Mouse (Mus musculus) liver (tissue): ENCODE results near the gene Nsun2.
A peak's percentile ranks its signal among the peaks of the same experiment; 100 is the strongest.

Source experiments
- DNase-seq: peaks from one replicate; pipeline ENCODE4 v3.0.0-alpha.2; 2020; ENCODE audit warnings: mixed read lengths

Nsun2 gene

DNA sequence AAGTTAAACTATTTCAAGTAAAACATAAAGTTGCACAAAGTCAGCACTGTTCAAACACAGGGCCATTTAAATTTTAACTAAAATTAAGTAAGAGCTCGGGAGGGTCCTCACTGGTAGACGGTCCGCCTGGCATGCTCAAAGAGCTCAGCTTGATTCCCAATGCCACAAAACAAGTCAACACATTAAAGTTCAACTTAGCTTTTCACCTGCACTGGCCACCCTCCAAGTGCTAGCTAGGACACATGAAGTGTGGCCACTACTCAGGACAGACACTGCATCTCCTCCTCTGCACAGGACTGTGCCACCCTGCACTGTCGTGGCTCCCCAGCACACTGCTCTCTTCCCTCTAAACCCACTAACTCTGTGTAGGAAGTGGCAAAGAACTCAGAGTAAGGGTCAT is 7.7 kb upstream of the Nsun2 start:
- no peak for DNase-seq

DNA sequence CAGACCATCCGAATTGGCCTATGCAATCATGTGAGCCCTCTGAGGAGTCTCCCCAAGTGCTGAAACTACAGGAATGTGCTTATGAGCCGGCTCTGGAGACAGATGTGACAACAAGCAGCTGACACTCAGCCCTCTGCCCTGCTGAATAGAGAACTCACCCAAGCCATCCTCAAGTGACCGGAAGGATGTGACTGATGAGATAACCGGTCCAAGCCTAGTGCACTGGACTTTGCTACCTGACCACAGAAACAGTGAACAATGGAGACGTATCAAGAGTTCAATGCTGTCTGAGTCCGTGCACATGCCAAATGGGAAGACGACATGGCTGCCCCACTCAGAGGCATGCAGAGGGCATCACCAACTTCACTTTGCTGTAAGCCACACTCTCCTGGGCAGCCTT is 5.0 kb upstream of the Nsun2 start:
- DNase-seq, result no peak

DNA sequence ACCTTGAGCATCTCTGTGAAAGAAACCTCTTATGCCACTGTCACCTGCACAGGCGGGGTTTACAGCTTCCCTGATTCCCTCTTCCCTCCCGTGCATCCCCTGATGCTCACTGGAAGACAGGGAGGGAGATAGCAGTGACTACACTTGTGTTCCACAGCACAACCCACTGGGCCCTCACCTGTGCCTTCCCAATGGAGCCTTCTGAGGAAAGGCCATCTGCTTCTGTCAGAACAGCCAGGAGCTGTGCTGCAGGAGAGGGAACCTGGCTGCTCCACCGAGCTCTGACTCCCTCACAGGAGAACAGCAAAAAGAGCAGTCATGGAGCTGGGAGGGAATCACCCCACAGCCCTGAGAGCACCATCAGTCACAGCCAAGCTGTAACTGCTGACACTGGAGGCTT is 3.4 kb upstream of the Nsun2 start:
- no peak for DNase-seq

DNA sequence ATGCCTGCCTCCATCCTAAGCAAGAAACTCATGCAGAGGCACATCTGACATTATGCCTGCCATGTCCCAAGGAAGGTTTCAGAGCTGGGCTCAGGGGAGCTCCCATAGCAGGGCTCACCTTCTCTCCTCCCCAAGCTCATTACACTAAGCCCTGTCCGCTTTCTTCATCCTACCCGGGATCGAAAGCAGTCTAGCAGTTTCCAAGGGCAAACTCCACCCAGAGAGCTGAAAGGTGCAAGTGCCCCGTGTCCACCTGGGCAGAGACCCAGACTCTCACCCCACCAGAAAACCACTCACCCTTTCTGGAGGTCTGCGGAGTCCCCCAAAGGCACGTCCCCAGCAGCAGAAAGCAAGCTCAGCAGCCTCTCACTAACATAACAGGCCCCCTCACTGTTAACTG is 2.6 kb upstream of the Nsun2 start:
- no peak for DNase-seq

DNA sequence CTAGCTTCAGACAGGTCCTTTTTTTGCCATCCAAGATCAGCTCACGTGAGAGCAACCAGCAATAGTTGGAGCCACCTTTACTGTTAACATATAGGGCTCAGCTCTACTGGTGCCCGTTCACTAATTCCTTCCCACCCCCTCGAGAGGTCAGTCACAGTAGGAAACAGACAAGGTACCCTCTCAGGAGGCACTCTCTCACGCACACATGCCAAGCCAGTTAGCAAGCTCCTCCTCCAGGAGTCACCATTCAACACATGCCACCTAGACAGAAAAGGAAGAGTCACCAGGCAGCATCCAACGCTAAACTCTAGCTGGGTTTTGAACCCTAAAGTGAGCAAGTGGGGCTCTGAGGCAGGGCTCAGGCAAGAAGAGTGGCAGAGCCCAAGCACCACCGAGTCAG is 2.1 kb upstream of the Nsun2 start:
- DNase-seq, result no peak

GRCm38 (mm10) chr13:69532101-69532892 is 1.2 kb upstream of the Nsun2 start:
- DNase-seq, result no peak

DNA sequence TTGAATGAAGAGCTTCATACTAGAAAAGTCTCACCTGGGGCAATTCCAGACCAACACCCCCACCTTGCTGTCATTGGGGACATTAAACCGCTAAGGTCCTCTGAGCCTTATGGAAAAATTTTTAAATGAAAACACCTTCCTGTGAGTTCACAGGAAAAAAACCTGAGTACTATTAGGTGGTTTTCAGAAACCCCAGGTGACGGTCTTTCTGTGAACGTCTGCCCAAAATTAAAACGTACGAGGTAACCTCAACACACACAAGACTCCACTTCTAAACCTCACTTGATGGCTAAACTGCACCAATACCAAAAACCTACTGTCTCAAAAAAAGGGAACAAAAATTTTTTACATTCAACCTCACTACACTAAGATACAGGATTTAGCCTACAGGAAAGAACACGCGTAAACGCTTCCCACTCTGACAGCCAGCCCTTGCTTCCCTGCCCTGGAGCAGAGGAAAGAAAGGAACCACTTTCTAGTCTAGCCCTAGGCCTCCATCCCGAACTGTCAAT is 597 bp upstream of the Nsun2 start:
- DNase-seq, result no peak

- DNase-seq, result no peak
Measured at GRCm38 (mm10) chr13:69534334-69534653, 748 bp downstream of the Nsun2 start, which contains the start of gene Tent4a. Gene Tent4a (minus strand): TSS chr13:69534617.

- peak; percentile 99 for DNase-seq
Measured at GRCm38 (mm10) chr13:69534654-69535551, 1.4 kb downstream of the Nsun2 start.

GRCm38 (mm10) chr13:69536021-69536420 is 2.5 kb downstream of the Nsun2 start:
- no peak for DNase-seq

DNA sequence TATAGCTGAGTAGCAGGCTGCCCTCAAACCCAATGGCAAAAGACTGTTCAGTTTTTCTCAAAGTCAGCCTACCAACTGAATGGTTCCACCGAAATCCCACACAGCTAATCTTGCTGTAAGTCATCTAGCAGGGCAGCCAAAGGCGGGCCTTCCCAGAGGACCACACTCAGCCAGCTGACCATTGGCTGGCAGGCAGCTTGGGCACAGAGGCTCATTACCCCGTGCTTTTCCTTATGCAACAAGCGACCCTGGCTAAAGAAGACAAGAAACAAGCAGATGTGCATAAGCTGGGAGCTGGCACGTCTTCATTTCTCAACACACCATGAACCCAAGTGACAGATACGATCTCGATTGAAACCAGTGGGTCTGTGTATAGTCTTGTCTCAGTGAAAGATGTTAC is 3.8 kb downstream of the Nsun2 start:
- DNase-seq, result no peak

- peak; percentile 49 for DNase-seq
Measured at GRCm38 (mm10) chr13:69538327-69538726, 4.8 kb downstream of the Nsun2 start.

DNA sequence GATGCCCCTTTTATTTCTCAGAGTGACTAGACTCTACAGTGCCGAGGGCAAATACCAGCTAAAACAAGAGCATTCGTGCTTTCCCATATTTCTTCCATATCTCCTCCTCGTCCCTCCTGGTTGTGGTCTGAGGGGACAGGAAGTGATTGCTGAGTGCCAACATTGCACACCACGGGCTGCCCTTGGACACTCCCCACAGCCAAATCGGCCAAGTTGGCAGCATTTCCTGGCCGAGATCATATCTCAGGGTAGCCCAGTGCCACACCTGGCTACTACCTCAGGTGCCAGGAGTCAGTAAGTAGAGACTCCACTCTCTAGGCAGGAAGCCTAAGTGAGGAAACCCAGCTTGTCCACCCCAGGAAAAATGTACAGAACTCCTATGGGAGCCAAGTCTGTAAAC is 7.7 kb downstream of the Nsun2 start:
- no peak for DNase-seq

DNA sequence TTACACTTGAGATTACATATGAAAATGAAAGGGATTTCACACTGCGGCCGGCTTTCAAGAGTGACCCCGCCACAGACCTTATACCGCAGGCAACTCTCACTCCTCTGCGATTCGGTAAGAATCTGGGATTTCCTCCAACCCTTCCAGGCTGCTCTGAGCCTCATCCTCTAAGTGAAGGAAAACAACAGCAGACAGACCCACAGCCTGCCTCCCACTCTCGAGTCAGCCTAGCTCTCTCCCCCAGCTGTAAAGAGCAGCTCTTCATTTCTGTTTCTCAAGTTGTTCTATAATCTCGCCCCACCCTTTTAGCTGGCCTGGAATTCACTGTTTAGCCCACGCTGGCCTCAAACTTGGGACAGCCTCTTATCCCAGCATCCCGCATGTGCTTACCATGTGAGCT is 8.2 kb downstream of the Nsun2 start:
- DNase-seq, result no peak

DNA sequence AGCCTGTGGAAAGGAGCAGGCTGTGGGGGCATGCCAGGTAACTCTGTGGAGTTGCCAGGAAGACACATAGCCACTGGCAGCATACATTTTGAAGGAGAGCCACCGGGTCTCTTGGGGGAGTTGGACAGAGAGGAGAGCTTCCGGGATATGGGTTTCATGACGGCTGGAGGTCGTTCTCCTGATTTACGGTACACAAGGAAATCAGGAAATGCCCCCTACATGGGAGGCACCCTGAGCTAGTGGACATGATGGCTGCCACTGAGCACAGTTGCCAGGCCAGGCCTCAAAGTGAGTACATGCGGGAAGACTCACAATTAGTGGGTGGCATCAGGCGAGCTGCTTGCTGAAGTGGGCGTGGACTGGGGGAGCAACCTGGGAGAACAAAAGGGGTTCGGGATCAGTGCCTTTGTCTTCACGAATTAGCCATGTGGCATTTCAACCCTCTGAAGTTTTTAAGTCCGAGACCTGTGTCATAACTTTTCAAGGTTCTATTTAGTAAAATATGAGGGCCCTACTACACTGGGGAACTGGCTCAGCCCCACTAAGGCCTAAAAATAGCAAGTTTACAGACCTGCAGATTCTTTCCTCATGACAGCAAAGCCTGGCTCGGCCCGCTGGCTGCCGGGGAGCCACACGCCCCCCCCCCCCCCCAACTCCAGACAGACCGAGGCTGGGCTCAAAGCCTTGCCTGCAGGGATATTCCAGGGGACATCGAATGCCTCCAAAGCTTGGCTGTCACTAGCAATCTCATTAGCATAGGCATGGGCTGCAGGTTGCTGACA is 9.2 kb downstream of the Nsun2 start:
- DNase-seq, result no peak

GRCm38 (mm10) chr13:69543595-69543994 is 10.0 kb downstream of the Nsun2 start:
- DNase-seq, result no peak

DNA sequence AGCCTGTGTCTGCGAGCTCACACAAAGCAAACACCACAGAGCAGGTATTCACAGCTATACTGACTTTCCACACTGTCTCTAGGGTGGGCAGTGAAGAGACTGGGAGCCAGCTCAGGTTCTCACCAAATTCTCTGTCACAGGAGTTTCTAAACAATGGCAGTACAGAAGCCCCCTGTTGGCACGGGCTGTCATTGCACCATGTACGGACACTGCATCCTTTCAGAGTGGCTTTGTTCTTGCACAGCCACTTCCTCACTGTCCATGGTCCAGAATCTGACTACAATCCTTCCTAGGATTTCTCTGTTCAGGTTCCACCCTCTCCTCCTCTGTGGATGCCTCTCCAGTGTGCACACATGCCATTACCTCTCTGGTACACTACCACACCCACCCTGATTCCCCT is 11.5 kb downstream of the Nsun2 start:
- DNase-seq, result peak; percentile 52

DNA sequence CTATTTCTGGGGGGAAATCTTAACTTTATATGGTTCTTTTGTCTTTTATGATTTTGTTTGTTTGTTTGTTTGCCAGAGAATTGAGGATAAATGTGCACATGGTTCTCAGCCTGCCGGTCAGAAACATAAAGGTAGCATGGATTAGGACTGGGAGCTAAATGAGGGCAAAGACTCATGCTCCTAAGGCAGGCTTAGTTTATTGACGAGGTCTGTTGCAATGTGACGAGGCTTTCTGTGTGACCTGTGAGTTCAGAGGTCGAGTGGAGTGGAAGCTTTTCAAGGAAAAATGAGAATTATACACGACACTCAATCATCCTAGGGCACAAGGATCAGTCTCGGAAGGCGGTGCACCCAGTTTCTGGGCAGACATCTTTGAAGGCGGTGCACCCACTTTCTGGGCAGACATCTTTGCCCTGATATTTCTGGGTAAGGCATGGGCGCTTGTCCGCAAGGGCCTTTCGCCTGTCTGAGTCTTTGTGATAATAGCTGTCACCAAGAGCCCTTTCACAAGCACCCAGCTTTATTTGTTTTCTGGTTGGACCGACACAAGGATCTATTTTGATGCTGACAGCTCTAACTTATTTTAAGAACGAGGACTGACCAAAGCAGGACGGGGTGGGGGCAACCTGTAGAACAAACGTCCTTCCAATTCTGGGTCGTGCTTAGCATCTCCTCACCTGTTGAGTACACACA is 14.1 kb downstream of the Nsun2 start:
- no peak for DNase-seq

DNA sequence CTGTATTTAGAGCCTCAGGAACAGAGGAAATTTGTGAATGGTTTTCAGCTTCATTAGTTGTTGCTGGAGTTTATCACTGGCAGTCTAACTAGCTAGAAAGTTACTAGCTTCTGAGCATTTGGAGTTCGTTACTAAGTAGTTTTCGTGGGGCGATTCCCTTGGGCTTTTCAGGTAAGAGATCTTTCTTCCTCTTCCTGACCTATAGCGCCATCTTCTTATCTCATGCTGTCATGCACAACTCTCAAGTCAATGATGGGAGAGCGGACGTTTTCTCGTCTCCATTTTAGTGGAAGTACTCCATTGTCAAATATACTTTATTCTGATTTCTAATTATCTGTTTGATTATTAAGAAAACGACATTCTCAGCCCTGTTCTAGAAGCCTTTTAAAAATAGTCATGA is 16.4 kb downstream of the Nsun2 start:
- DNase-seq, result no peak

- no peak for DNase-seq
Measured at GRCm38 (mm10) chr13:69550831-69551230, 17.3 kb downstream of the Nsun2 start.

DNA sequence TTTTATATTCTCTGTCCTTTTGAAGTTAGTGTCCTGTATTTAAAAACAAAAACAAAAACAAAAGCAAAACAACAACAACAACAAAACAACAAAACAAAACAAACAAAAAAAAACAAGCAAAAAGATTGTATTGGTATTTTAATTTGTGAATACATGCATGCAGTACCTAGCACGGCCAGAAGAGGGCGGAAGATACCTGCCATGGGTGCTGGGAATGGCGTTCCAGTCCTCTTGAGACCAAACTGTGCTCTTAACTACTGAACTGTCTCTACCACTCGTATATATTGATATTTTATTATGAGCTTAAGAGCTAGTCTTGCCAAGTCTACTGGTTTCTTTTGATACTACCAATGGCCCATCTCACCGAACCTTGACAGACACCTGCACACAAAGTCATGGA is 19.5 kb downstream of the Nsun2 start:
- peak; percentile 67 for DNase-seq

DNA sequence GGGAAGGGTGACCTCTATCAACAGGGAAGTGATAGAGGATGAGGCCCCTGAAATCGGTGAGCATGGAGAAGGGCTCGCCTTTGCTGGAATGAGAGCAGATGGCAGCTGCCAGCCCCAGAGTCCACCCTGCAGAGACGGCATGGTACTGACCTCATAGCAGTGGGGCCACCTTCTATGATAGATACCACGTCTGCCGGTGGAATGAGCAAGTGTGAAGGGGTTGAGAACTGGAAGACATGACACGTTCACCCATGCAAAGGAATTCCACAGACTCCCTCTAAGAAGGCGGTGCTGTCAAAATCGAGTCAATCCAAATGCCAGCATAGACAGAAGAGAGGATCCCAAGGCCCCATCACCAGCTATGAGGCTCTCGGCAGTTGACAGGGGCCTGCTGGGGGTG is 20.7 kb downstream of the Nsun2 start:
- no peak for DNase-seq

DNA sequence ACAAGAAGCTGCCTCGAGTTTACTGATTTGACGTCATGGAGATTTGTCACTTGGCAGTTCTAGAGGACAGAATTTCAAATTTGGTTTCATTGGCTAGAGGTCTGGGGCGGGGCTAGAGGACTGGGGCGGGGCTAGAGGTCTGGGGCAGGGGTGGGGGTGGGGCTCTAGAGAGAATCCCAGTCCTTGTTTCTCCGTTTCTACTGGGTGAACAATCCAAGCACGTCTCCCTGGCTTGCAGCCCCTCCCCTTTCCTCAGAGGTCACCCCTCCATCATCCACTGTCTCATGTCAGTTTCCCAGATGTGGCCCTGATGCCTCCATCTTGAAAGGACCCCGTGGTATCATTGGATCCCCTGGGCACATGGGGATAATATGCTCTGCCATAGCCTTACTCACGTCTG is 21.5 kb downstream of the Nsun2 start:
- no peak for DNase-seq
